Mouse (Mus musculus): ENCODE results near the gene Fsd2. TPM values are rescaled to one million over a fixed set of nuclear protein-coding genes. Genes with fewer than 3 reads are reported as not detected.
A peak's percentile ranks its signal among the peaks of the same experiment; 100 is the strongest.

Gene Fsd2
- total and polyA plus RNA-seq, 3 experiments: 0.26 to 1.6 (median 0.54) TPM

DNA sequence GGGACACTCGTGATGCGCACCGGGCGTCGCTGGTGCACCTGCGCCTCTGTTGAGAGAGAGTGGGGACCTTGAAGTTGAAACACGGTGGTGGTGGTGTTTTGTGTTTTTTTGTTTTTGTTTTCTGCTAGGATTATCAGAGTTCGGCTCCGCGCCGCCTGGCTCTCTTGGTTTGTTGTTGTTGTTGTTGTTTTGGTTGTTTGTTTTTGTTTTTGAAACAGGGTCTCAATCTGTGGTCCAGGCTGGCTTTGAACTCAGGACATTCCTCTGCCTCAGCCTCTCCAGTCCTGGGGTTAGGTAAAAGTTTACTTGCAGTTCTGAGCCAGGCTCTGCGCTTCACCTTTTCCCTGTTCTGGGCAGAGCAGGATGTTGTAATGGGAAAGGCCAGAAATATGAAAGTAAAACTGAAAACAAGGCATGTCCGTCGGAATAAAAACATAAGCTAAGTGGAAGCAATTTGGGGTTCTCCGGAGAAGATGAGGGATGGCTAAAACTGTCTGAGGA is 5.2 kb upstream of the Fsd2 start:
- in situ Hi-C loops (cut with MboI; ENCODE audit: low pct_ligation_motif_present, low pct_unique_long_range_greater_than_20kb, low sequenced_read_pairs): no loop called here
- H3K27ac ChIP-seq (ENCODE audit: insufficient read depth, low read depth): peak overlapping the region; percentile 80
- H3K9me3 ChIP-seq (replicated peaks; ENCODE audit: low read length): no peaks in the 10 kb centered on the region
- peak; percentile 9 for DNase-seq (ENCODE audit: extremely low read depth)
- H3K4me2 ChIP-seq (ENCODE audit: insufficient read depth, low read depth, poor library complexity, severe bottlenecking): peak overlapping the region; percentile 74
- H3K4me1 ChIP-seq (ENCODE audit: control insufficient read depth in 1 of 2, insufficient read depth in 2 of 2): peaks cover 0 to 20% of the 10 kb centered on the region in 2 experiments; a peak in 2 of 4 replicates
- dilution Hi-C loops (cut with MboI; ENCODE audit: extremely low pct_ligation_motif_present, extremely low pct_unique_long_range_greater_than_20kb, low sequenced_read_pairs): no loop called here
- H3K9ac ChIP-seq (ENCODE audit: insufficient read depth, low read depth): peak overlapping the region; percentile 66
- H3K27me3 ChIP-seq (replicated peaks): no peaks in the 10 kb centered on the region
- TF ChIP-seq ELF1 (IDR thresholded peaks at IDR 0.05; ENCODE audit: low read depth, low read length): no peak
- TF ChIP-seq CTCF (conservative IDR thresholded peaks at IDR 0.05 in 1 of 2, IDR thresholded peaks at IDR 0.05 in 1 of 2; ENCODE audit: low read depth in 2 of 2, low read length in 2 of 2): no peak
- TF ChIP-seq IRF4 (IDR thresholded peaks at IDR 0.05; ENCODE audit: low read depth, low read length): peak; percentile 25; the same call in 1 of the 2 replicates
- no peak for TF ChIP-seq HCFC1 (IDR thresholded peaks at IDR 0.05; ENCODE audit: low read depth, low read length)
- 0 out of 2 replicates have a peak, but pooled peaks have one; percentile 24 for TF ChIP-seq ETS1 (conservative IDR thresholded peaks at IDR 0.05; ENCODE audit: low read depth, low read length)
- TF ChIP-seq SIN3A (IDR thresholded peaks at IDR 0.05; ENCODE audit: low read length): peak; percentile 34; the same call in 1 of the 2 replicates
- TF ChIP-seq ZC3H11A (IDR thresholded peaks at IDR 0.05; ENCODE audit: low read depth, low read length): no peak
- no peak for TF ChIP-seq JUND (conservative IDR thresholded peaks at IDR 0.05; ENCODE audit: low read depth, low read length)
- TF ChIP-seq SMC3 (IDR thresholded peaks at IDR 0.05; ENCODE audit: low read depth, low read length): no peak
- no peak for TF ChIP-seq POLR2A (IDR thresholded peaks at IDR 0.05; ENCODE audit: low read depth, low read length)
- TF ChIP-seq TBP (conservative IDR thresholded peaks at IDR 0.05; ENCODE audit: low read depth, low read length): no peak
- TF ChIP-seq POLR2AphosphoS2 (IDR thresholded peaks at IDR 0.05; ENCODE audit: low read depth, low read length): no peak
- TF ChIP-seq GABPA (IDR thresholded peaks at IDR 0.05; ENCODE audit: insufficient replicate concordance, low read depth, low read length): no peak
- TF ChIP-seq NRF1 (IDR thresholded peaks at IDR 0.05; ENCODE audit: low read depth, low read length): peak; percentile 38; the same call in 1 of the 2 replicates
- no peak for TF ChIP-seq ZMIZ1 (IDR thresholded peaks at IDR 0.05; ENCODE audit: low read depth, low read length)
- peaks cover 18 to 28% of the 10 kb centered on the region in 2 experiments for H3K36me3 ChIP-seq (replicated peaks in 1 of 2; ENCODE audit: control insufficient read depth in 1 of 2, insufficient read depth in 1 of 2, low read length in 1 of 2)
- peak overlapping the region; percentile 90 to 93 (median 91) for H3K4me3 ChIP-seq (replicated peaks in 1 of 3; ENCODE audit: low read depth in 2 of 3, low read length in 2 of 3, poor library complexity in 1 of 3)
- peaks cover 26% of the 10 kb centered on the region for H3K79me2 ChIP-seq (replicated peaks; ENCODE audit: control insufficient read depth, extremely low read depth, insufficient read depth, poor library complexity, severe bottlenecking)

GRCm38 (mm10) chr7:81571108-81571940 is 4.6 kb upstream of the Fsd2 start, which contains the start of gene Whamm:
Gene Whamm (plus strand): TSS chr7:81571266.
- H3K4me2 ChIP-seq (ENCODE audit: insufficient read depth, low read depth, poor library complexity, severe bottlenecking): peak within 1 kb of the TSS; percentile 74
- peak; percentile 95 for DNase-seq (ENCODE audit: extremely low read depth)
- no peaks in the 10 kb centered on the region for H3K9me3 ChIP-seq (replicated peaks; ENCODE audit: low read length)
- dilution Hi-C loops (cut with MboI; ENCODE audit: extremely low pct_ligation_motif_present, extremely low pct_unique_long_range_greater_than_20kb, low sequenced_read_pairs): no loop called here
- H3K27ac ChIP-seq (ENCODE audit: insufficient read depth, low read depth): peak within 1 kb of the TSS; percentile 80
- H3K4me3 ChIP-seq (replicated peaks in 1 of 3; ENCODE audit: low read depth in 2 of 3, low read length in 2 of 3, poor library complexity in 1 of 3): peak within 1 kb of the TSS; percentile 90 to 93 (median 91)
- H3K27me3 ChIP-seq (replicated peaks): no peaks in the 10 kb centered on the region
- peaks cover 13 to 22% of the 10 kb centered on the region in 2 experiments for H3K36me3 ChIP-seq (replicated peaks in 1 of 2; ENCODE audit: control insufficient read depth in 1 of 2, insufficient read depth in 1 of 2, low read length in 1 of 2)
- peak within 1 kb of the TSS; percentile 66 for H3K9ac ChIP-seq (ENCODE audit: insufficient read depth, low read depth)
- peaks cover 0 to 20% of the 10 kb centered on the region in 2 experiments; a peak in 2 of 4 replicates for H3K4me1 ChIP-seq (ENCODE audit: control insufficient read depth in 1 of 2, insufficient read depth in 2 of 2)
- in situ Hi-C loops (cut with MboI; ENCODE audit: low pct_ligation_motif_present, low pct_unique_long_range_greater_than_20kb, low sequenced_read_pairs): no loop called here
- peaks cover 23% of the 10 kb centered on the region for H3K79me2 ChIP-seq (replicated peaks; ENCODE audit: control insufficient read depth, extremely low read depth, insufficient read depth, poor library complexity, severe bottlenecking)
- TF ChIP-seq CHD1 (IDR thresholded peaks at IDR 0.05; ENCODE audit: low read depth, low read length): no peak
- TF ChIP-seq MXI1 (IDR thresholded peaks at IDR 0.05; ENCODE audit: low read depth, low read length): peak; percentile 69
- TF ChIP-seq MAZ (IDR thresholded peaks at IDR 0.05; ENCODE audit: low read depth, low read length): no peak
- TF ChIP-seq ZC3H11A (IDR thresholded peaks at IDR 0.05; ENCODE audit: low read depth, low read length): no peak
- peak; percentile 93 for TF ChIP-seq NELFE (IDR thresholded peaks at IDR 0.05; ENCODE audit: low read depth, low read length)
- no peak for TF ChIP-seq RCOR1 (conservative IDR thresholded peaks at IDR 0.05; ENCODE audit: low read depth, low read length)
- TF ChIP-seq ETS1 (conservative IDR thresholded peaks at IDR 0.05; ENCODE audit: low read depth, low read length): no peak
- TF ChIP-seq GABPA (IDR thresholded peaks at IDR 0.05; ENCODE audit: insufficient replicate concordance, low read depth, low read length): no peak
- no peak for TF ChIP-seq MYC (IDR thresholded peaks at IDR 0.05; ENCODE audit: low read depth, low read length)
- peak; percentile 81 for TF ChIP-seq ZMIZ1 (IDR thresholded peaks at IDR 0.05; ENCODE audit: low read depth, low read length)
- TF ChIP-seq BHLHE40 (IDR thresholded peaks at IDR 0.05; ENCODE audit: low read depth, low read length): no peak
- no peak for TF ChIP-seq RAD21 (IDR thresholded peaks at IDR 0.05; ENCODE audit: low read depth, low read length)
- peak; percentile 83 for TF ChIP-seq POLR2AphosphoS2 (IDR thresholded peaks at IDR 0.05; ENCODE audit: low read depth, low read length)
- TF ChIP-seq USF2 (conservative IDR thresholded peaks at IDR 0.05; ENCODE audit: low read depth, low read length): no peak
- peak; percentile 96 for TF ChIP-seq UBTF (IDR thresholded peaks at IDR 0.05; ENCODE audit: low read depth, low read length)
- TF ChIP-seq TBP (conservative IDR thresholded peaks at IDR 0.05; ENCODE audit: low read depth, low read length): peak; percentile 84
- no peak for TF ChIP-seq PAX5 (IDR thresholded peaks at IDR 0.05; ENCODE audit: low read length)
- no peak for TF ChIP-seq MAFK (IDR thresholded peaks at IDR 0.05; ENCODE audit: insufficient replicate concordance, low read length)
- TF ChIP-seq KAT2A (IDR thresholded peaks at IDR 0.05; ENCODE audit: insufficient replicate concordance, low read length): 0 out of 2 replicates have a peak, but pooled peaks have one; percentile 16
- TF ChIP-seq USF1 (IDR thresholded peaks at IDR 0.05; ENCODE audit: low read depth, low read length): no peak
- TF ChIP-seq SMC3 (IDR thresholded peaks at IDR 0.05; ENCODE audit: low read depth, low read length): no peak
- no peak; the same call in 1 of the 2 replicates for TF ChIP-seq IRF4 (IDR thresholded peaks at IDR 0.05; ENCODE audit: low read depth, low read length)

All from CH12.LX (cell line).